Mouse (Mus musculus) lung, adult 2 months (tissue): Measurements from ENCODE around the gene Alx3.

Experiments
- CTCF ChIP-seq: fragments of 200-500 bp; IDR thresholded peaks from 2 replicates; pipeline ENCODE4 v1.5.1; 2011; ENCODE audit warnings: mild to moderate bottlenecking, low read length, control low read depth; ENCODE audit not compliant: insufficient read depth
- POLR2A ChIP-seq: fragments of 200-500 bp; IDR thresholded peaks from 2 replicates; pipeline ENCODE4 v1.6.1; 2011; ENCODE audit warnings: low read depth, mild to moderate bottlenecking, control low read depth, low read length, borderline replicate concordance; ENCODE audit errors: extremely low read depth

DNA sequence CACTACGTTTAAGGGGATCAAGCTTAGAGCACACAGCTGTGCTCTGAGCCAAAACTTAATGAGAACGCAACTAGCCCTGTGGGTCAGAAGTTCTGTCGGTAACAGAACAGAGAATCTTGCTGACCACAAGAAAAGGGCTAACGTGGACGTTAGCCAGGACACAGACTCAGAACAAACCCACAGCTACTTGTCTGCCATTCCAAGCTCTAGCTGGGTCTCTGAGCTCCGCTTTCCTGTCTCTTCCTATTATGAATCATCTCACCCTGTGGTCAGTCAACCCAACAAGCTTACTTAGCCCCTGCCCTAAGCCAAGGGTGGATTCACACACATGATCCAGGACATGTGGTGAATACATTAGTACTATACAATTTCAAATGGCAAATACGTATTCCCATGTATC, 27.1 kb upstream of the Alx3 start:
- TF ChIP-seq POLR2A (no peak), CTCF (no peak)
